Mouse (Mus musculus): ENCODE measurements around the gene Eng. TPM values are rescaled to one million over a fixed set of nuclear protein-coding genes. Genes with fewer than 3 reads are reported as not detected.

The Eng gene
- polyA plus RNA-seq, 1 experiment = 228 TPM

GRCm38 (mm10) chr2:32710425-32710824, 64.0 kb downstream of the Eng start:
- Histone ChIP-seq H3K36me3 (ENCODE audit: control insufficient read depth, insufficient read depth, low read length) (peaks cover 18% of the 10 kb centered on the region), H3K4me1 (ENCODE audit: control insufficient read depth, insufficient read depth, low read length) (peaks cover 8% of the 10 kb centered on the region; the same call in 1 of the 2 replicates), H3K27ac (ENCODE audit: insufficient read depth, low read depth, low read length) (no peak overlapping the region), H3K4me3 (ENCODE audit: insufficient read depth, low read depth, low read length) (no peak overlapping the region), H3K27me3 (replicated peaks; ENCODE audit: control insufficient read depth, insufficient read depth, low read length) (no peaks in the 10 kb centered on the region)
- WGBS = 80% methylated on average over 5 of the region's 5 CpGs
- TF ChIP-seq CTCF (conservative IDR thresholded peaks at IDR 0.05; ENCODE audit: insufficient read depth, insufficient read length, low read depth, low read length) = no peak
- no peak for TF ChIP-seq POLR2A (IDR thresholded peaks at IDR 0.05; ENCODE audit: low read depth, low read length)
- DNase-seq = no peak

GRCm38 (mm10) chr2:32711301-32712056, 65.1 kb downstream of the Eng start:
- H3K4me3 ChIP-seq (ENCODE audit: insufficient read depth, low read depth, low read length) = peak overlapping the region; percentile 82
- 15% methylated on average over 9 of the region's 9 CpGs for WGBS
- DNase-seq = no peak
- no peaks in the 10 kb centered on the region for H3K27me3 ChIP-seq (replicated peaks; ENCODE audit: control insufficient read depth, insufficient read depth, low read length)
- H3K27ac ChIP-seq (ENCODE audit: insufficient read depth, low read depth, low read length) = peak overlapping the region; percentile 87
- H3K4me1 ChIP-seq (ENCODE audit: control insufficient read depth, insufficient read depth, low read length) = peaks cover 8% of the 10 kb centered on the region; the same call in 1 of the 2 replicates
- TF ChIP-seq POLR2A (IDR thresholded peaks at IDR 0.05; ENCODE audit: low read depth, low read length) (no peak), CTCF (conservative IDR thresholded peaks at IDR 0.05; ENCODE audit: insufficient read depth, insufficient read length, low read depth, low read length) (peak; percentile 38)
- peaks cover 13% of the 10 kb centered on the region for H3K36me3 ChIP-seq (ENCODE audit: control insufficient read depth, insufficient read depth, low read length)

- peak overlapping the region; percentile 82 for H3K4me3 ChIP-seq (ENCODE audit: insufficient read depth, low read depth, low read length)
- H3K36me3 ChIP-seq (ENCODE audit: control insufficient read depth, insufficient read depth, low read length) = peaks cover 10% of the 10 kb centered on the region
- peaks cover 8% of the 10 kb centered on the region; the same call in 1 of the 2 replicates for H3K4me1 ChIP-seq (ENCODE audit: control insufficient read depth, insufficient read depth, low read length)
- TF ChIP-seq CTCF (conservative IDR thresholded peaks at IDR 0.05; ENCODE audit: insufficient read depth, insufficient read length, low read depth, low read length) (no peak), POLR2A (IDR thresholded peaks at IDR 0.05; ENCODE audit: low read depth, low read length) (no peak)
- H3K27me3 ChIP-seq (replicated peaks; ENCODE audit: control insufficient read depth, insufficient read depth, low read length) = no peaks in the 10 kb centered on the region
- under 1% methylated on average over 41 of the region's 41 CpGs for WGBS
- peak; percentile 89 for DNase-seq
- H3K27ac ChIP-seq (ENCODE audit: insufficient read depth, low read depth, low read length) = peak overlapping the region; percentile 87
These were observed 65.7 kb downstream of the Eng start for GRCm38 (mm10) chr2:32712108-32712551.

- Histone ChIP-seq H3K4me1 (ENCODE audit: control insufficient read depth, insufficient read depth, low read length) (peaks cover 8% of the 10 kb centered on the region; the same call in 1 of the 2 replicates), H3K27ac (ENCODE audit: insufficient read depth, low read depth, low read length) (peak overlapping the region; percentile 92), H3K27me3 (replicated peaks; ENCODE audit: control insufficient read depth, insufficient read depth, low read length) (no peaks in the 10 kb centered on the region), H3K36me3 (ENCODE audit: control insufficient read depth, insufficient read depth, low read length) (peaks cover 10% of the 10 kb centered on the region), H3K4me3 (ENCODE audit: insufficient read depth, low read depth, low read length) (peak overlapping the region; percentile 82)
- TF ChIP-seq CTCF (conservative IDR thresholded peaks at IDR 0.05; ENCODE audit: insufficient read depth, insufficient read length, low read depth, low read length) = no peak
- no peak for TF ChIP-seq POLR2A (IDR thresholded peaks at IDR 0.05; ENCODE audit: low read depth, low read length)
- peak; percentile 96 for DNase-seq
- WGBS = 1% methylated on average over 44 of the region's 44 CpGs
These were observed 66.2 kb downstream of the Eng start for GRCm38 (mm10) chr2:32712586-32712933.

- no peak for TF ChIP-seq POLR2A (IDR thresholded peaks at IDR 0.05; ENCODE audit: low read depth, low read length)
- peak; percentile 93 for TF ChIP-seq CTCF (conservative IDR thresholded peaks at IDR 0.05; ENCODE audit: insufficient read depth, insufficient read length, low read depth, low read length)
- Histone ChIP-seq H3K4me3 (ENCODE audit: insufficient read depth, low read depth, low read length) (peak within 1 kb of the TSS; percentile 82), H3K36me3 (ENCODE audit: control insufficient read depth, insufficient read depth, low read length) (peaks cover 7% of the 10 kb centered on the region), H3K27me3 (replicated peaks; ENCODE audit: control insufficient read depth, insufficient read depth, low read length) (no peaks in the 10 kb centered on the region), H3K4me1 (ENCODE audit: control insufficient read depth, insufficient read depth, low read length) (peaks cover 8% of the 10 kb centered on the region; the same call in 1 of the 2 replicates), H3K27ac (ENCODE audit: insufficient read depth, low read depth, low read length) (peak within 1 kb of the TSS; percentile 97)
- DNase-seq = peak; percentile 94
- under 1% methylated on average over 62 of the region's 79 CpGs for WGBS
These were observed 66.8 kb downstream of the Eng start, which contains the start of gene Cdk9 for GRCm38 (mm10) chr2:32712934-32713817. Gene Cdk9, minus strand, starts transcription at chr2:32713076.

GRCm38 (mm10) chr2:32714117-32714986, 68.0 kb downstream of the Eng start:
- TF ChIP-seq POLR2A (IDR thresholded peaks at IDR 0.05; ENCODE audit: low read depth, low read length) (no peak), CTCF (conservative IDR thresholded peaks at IDR 0.05; ENCODE audit: insufficient read depth, insufficient read length, low read depth, low read length) (no peak)
- Histone ChIP-seq H3K4me1 (ENCODE audit: control insufficient read depth, insufficient read depth, low read length) (peaks cover 8% of the 10 kb centered on the region; the same call in 1 of the 2 replicates), H3K4me3 (ENCODE audit: insufficient read depth, low read depth, low read length) (no peak overlapping the region), H3K36me3 (ENCODE audit: control insufficient read depth, insufficient read depth, low read length) (peaks cover 7% of the 10 kb centered on the region), H3K27me3 (replicated peaks; ENCODE audit: control insufficient read depth, insufficient read depth, low read length) (no peaks in the 10 kb centered on the region), H3K27ac (ENCODE audit: insufficient read depth, low read depth, low read length) (peak overlapping the region; percentile 63)
- WGBS = 42% methylated on average over 11 of the region's 11 CpGs
- peak; percentile 50 for DNase-seq

Measured in kidney, adult 2 months (tissue).